Mouse (Mus musculus) cortical plate, adult 2 months (tissue): Measurements from ENCODE around the gene Wbp4. TPM values are rescaled to one million over a fixed set of nuclear protein-coding genes. Genes with fewer than 3 reads are reported as not detected.
A peak's percentile ranks its signal among the peaks of the same experiment; 100 is the strongest.

ENCODE experiments used
- H3K27ac ChIP-seq: fragments of 200-500 bp; 2 replicates; pipeline ENCODE4 v1.5.1; 2012; ENCODE audit warnings: low read length, control low read depth, inconsistent platforms; ENCODE audit not compliant: insufficient read depth
- H3K4me1 ChIP-seq: fragments of 200-500 bp; 2 replicates; pipeline ENCODE4 v1.6.1; 2011; ENCODE audit warnings: low read length; ENCODE audit not compliant: control insufficient read depth, insufficient read depth
- H3K4me3 ChIP-seq: fragments of 200-500 bp; 2 replicates; pipeline ENCODE4 v1.5.1; 2011; ENCODE audit warnings: mild to moderate bottlenecking, low read length, control low read depth; ENCODE audit not compliant: insufficient read depth
- CTCF ChIP-seq: fragments of 200-500 bp; IDR thresholded peaks from 2 replicates; pipeline ENCODE4 v1.5.1; 2011; ENCODE audit warnings: mild to moderate bottlenecking, control low read depth, low read length; ENCODE audit not compliant: insufficient read depth; ENCODE audit errors: extremely low read depth
- POLR2A ChIP-seq: fragments of 200-500 bp; IDR thresholded peaks from 2 replicates; pipeline ENCODE4 v1.6.1; 2011; ENCODE audit warnings: mild to moderate bottlenecking, low read length, control low read depth; ENCODE audit not compliant: insufficient read depth; ENCODE audit errors: extremely low read depth
- polyA plus RNA-seq: library from polyadenylated mRNA; depleted of rRNA; stranded (reverse); fragments of >200 nt; gene quantifications from 2 replicates; pipeline ENCODE4 v1.2.3, GENCODE M21; 2012

The Wbp4 gene
- polyA plus RNA-seq, 1 experiment: 24.0 TPM

- no peak overlapping the region for H3K27ac ChIP-seq
- TF ChIP-seq CTCF (no peak), POLR2A (no peak)
Observed at GRCm38 (mm10) chr14:79488531-79488930, 7.2 kb upstream of the Wbp4 start.

GRCm38 (mm10) chr14:79486993-79487731 lies 5.8 kb upstream of the Wbp4 start:
- H3K4me3 ChIP-seq: peak overlapping the region; percentile 27
- TF ChIP-seq CTCF: no peak
- no peak for TF ChIP-seq POLR2A
- H3K4me1 ChIP-seq: peaks cover 4% of the 10 kb centered on the region; the same call in 1 of the 2 replicates
- no peak overlapping the region; the same call in 1 of the 2 replicates for H3K27ac ChIP-seq

More at GRCm38 (mm10) chr14:79488531-79488930, 7.2 kb upstream of the Wbp4 start:
- H3K4me3 ChIP-seq: no peak overlapping the region
- no peaks in the 10 kb centered on the region for H3K4me1 ChIP-seq

- TF ChIP-seq POLR2A: no peak
- TF ChIP-seq CTCF: no peak
- Histone ChIP-seq H3K4me1 (peaks cover 4% of the 10 kb centered on the region; the same call in 1 of the 2 replicates), H3K4me3 (no peak overlapping the region; the same call in 1 of the 2 replicates), H3K27ac (no peak overlapping the region)
Observed at GRCm38 (mm10) chr14:79486617-79486992, 5.3 kb upstream of the Wbp4 start.

GRCm38 (mm10) chr14:79483611-79484120 lies 2.3 kb upstream of the Wbp4 start:
- Histone ChIP-seq H3K4me1 (peaks cover 8% of the 10 kb centered on the region), H3K27ac (no peak overlapping the region), H3K4me3 (no peak overlapping the region; the same call in 1 of the 2 replicates)
- TF ChIP-seq POLR2A: no peak
- TF ChIP-seq CTCF: no peak

GRCm38 (mm10) chr14:79482747-79483355 lies 1.5 kb upstream of the Wbp4 start:
- Histone ChIP-seq H3K27ac (peak overlapping the region; percentile 23; the same call in 1 of the 2 replicates), H3K4me1 (peaks cover 8% of the 10 kb centered on the region), H3K4me3 (peak overlapping the region; percentile 52)
- TF ChIP-seq POLR2A (no peak), CTCF (no peak)

- TF ChIP-seq POLR2A: 0 out of 2 replicates have a peak, but pooled peaks have one; percentile 24
- no peak for TF ChIP-seq CTCF
- Histone ChIP-seq H3K4me3 (peak overlapping the region; percentile 52), H3K27ac (peak overlapping the region; percentile 23; the same call in 1 of the 2 replicates), H3K4me1 (peaks cover 8% of the 10 kb centered on the region)
Observed at GRCm38 (mm10) chr14:79482251-79482661, 936 bp upstream of the Wbp4 start.

- H3K27ac ChIP-seq: peak within 1 kb of the TSS; percentile 99
- peak within 1 kb of the TSS; percentile 52 for H3K4me3 ChIP-seq
- peaks cover 8% of the 10 kb centered on the region for H3K4me1 ChIP-seq
- TF ChIP-seq POLR2A (no peak), CTCF (no peak)
Observed at GRCm38 (mm10) chr14:79480624-79481338, 539 bp downstream of the Wbp4 start, which contains the start of gene Elf1. Elf1 (plus strand) TSS chr14:79481194.

- Histone ChIP-seq H3K4me1 (no peaks in the 10 kb centered on the region), H3K27ac (no peak overlapping the region), H3K4me3 (no peak overlapping the region)
- no peak for TF ChIP-seq POLR2A
- no peak for TF ChIP-seq CTCF
Observed at GRCm38 (mm10) chr14:79473384-79473783, 7.9 kb downstream of the Wbp4 start.

GRCm38 (mm10) chr14:79467621-79468020 lies 13.7 kb downstream of the Wbp4 start:
- H3K27ac ChIP-seq: no peak overlapping the region
- H3K4me1 ChIP-seq: no peaks in the 10 kb centered on the region

More at GRCm38 (mm10) chr14:79467621-79468020, 13.7 kb downstream of the Wbp4 start:
- peak; percentile 83 for TF ChIP-seq CTCF
- no peak for TF ChIP-seq POLR2A
- no peak overlapping the region for H3K4me3 ChIP-seq
